Mouse (Mus musculus): ENCODE measurements at regions not wholly inside any gene's neighbourhood (a gene's known extent, or its start where the extent isn't known, plus 50 kb on each side); places are given as distances from the start of the nearest gene placed in this dataset.

GRCm38 (mm10) chr12:79949101-79949824, 163.6 kb downstream of the Zfp36l1 start:
- ATAC-seq (replicated peaks; ENCODE audit: poor library complexity, severe bottlenecking), result no peak

GRCm38 (mm10) chr12:79947574-79947973, 165.2 kb downstream of the Zfp36l1 start:
- no peak for ATAC-seq (replicated peaks; ENCODE audit: poor library complexity, severe bottlenecking)

GRCm38 (mm10) chr12:79946777-79947176, 166.0 kb downstream of the Zfp36l1 start:
- no peak for ATAC-seq (replicated peaks; ENCODE audit: poor library complexity, severe bottlenecking)

GRCm38 (mm10) chr12:79945899-79946298, 166.9 kb downstream of the Zfp36l1 start:
- no peak for ATAC-seq (replicated peaks; ENCODE audit: poor library complexity, severe bottlenecking)

- no peak for ATAC-seq (replicated peaks; ENCODE audit: poor library complexity, severe bottlenecking)
Observed at GRCm38 (mm10) chr12:79944714-79945493, 167.9 kb downstream of the Zfp36l1 start.

- ATAC-seq (replicated peaks; ENCODE audit: poor library complexity, severe bottlenecking), result no peak
Observed at GRCm38 (mm10) chr12:79944090-79944489, 168.7 kb downstream of the Zfp36l1 start.

- ATAC-seq (replicated peaks; ENCODE audit: poor library complexity, severe bottlenecking), result no peak
Observed at GRCm38 (mm10) chr12:79942563-79943131, 170.2 kb downstream of the Zfp36l1 start.

- no peak for ATAC-seq (replicated peaks; ENCODE audit: poor library complexity, severe bottlenecking)
Observed at GRCm38 (mm10) chr12:79941828-79942227, 171.0 kb downstream of the Zfp36l1 start.

- ATAC-seq (replicated peaks; ENCODE audit: poor library complexity, severe bottlenecking), result no peak
Observed at GRCm38 (mm10) chr12:79939436-79939835, 173.4 kb downstream of the Zfp36l1 start.

GRCm38 (mm10) chr12:79937876-79938275, 174.9 kb downstream of the Zfp36l1 start:
- ATAC-seq (replicated peaks; ENCODE audit: poor library complexity, severe bottlenecking), result no peak

- ATAC-seq (replicated peaks; ENCODE audit: poor library complexity, severe bottlenecking), result no peak
Observed at GRCm38 (mm10) chr12:79936698-79937097, 176.1 kb downstream of the Zfp36l1 start.

- no peak for ATAC-seq (replicated peaks; ENCODE audit: poor library complexity, severe bottlenecking)
Observed at GRCm38 (mm10) chr12:79934091-79934490, 178.7 kb downstream of the Zfp36l1 start.

- ATAC-seq (replicated peaks; ENCODE audit: poor library complexity, severe bottlenecking), result no peak
Observed at GRCm38 (mm10) chr12:79932905-79933304, 179.9 kb downstream of the Zfp36l1 start.

- ATAC-seq (replicated peaks; ENCODE audit: poor library complexity, severe bottlenecking), result no peak
Observed at GRCm38 (mm10) chr12:79931455-79931854, 181.4 kb downstream of the Zfp36l1 start.

GRCm38 (mm10) chr12:79929846-79930245, 183.0 kb downstream of the Zfp36l1 start:
- ATAC-seq (replicated peaks; ENCODE audit: poor library complexity, severe bottlenecking), result no peak

GRCm38 (mm10) chr12:79928739-79929380, 184.0 kb downstream of the Zfp36l1 start:
- ATAC-seq (replicated peaks; ENCODE audit: poor library complexity, severe bottlenecking), result no peak

- ATAC-seq (replicated peaks; ENCODE audit: poor library complexity, severe bottlenecking), result no peak
Observed at GRCm38 (mm10) chr12:79928298-79928697, 184.5 kb downstream of the Zfp36l1 start.

- ATAC-seq (replicated peaks; ENCODE audit: poor library complexity, severe bottlenecking), result no peak
Observed at GRCm38 (mm10) chr12:79925704-79926588, 186.9 kb downstream of the Zfp36l1 start.

- no peak for ATAC-seq (replicated peaks; ENCODE audit: poor library complexity, severe bottlenecking)
Observed at GRCm38 (mm10) chr12:79924921-79925703, 187.7 kb downstream of the Zfp36l1 start.

All from granulocyte monocyte progenitor cell, adult 5-6 weeks (primary cell).